Mouse (Mus musculus): ENCODE results near the gene Rbm15b.

GRCm38 (mm10) chr9:106858036-106858435, 29.2 kb downstream of the Rbm15b start:
- TF ChIP-seq EP300 (IDR thresholded peaks at IDR 0.05; ENCODE audit: low read depth) (no peak), CTCF (IDR thresholded peaks at IDR 0.05; ENCODE audit: low read depth) (no peak)
